Mouse (Mus musculus): ENCODE measurements around the gene Abcd1. TPM values are rescaled to one million over a fixed set of nuclear protein-coding genes. Genes with fewer than 3 reads are reported as not detected.

Abcd1 gene
- 12.2 and 12.6 TPM in 2 replicates for polyA plus RNA-seq (2016; fragmentation: Nextera tagmentation; extraction: Ambion mirVana)

GRCm38 (mm10) chrX:73716109-73716661 is at the start of gene Abcd1, which contains the start of gene Bcap31:
Gene Abcd1, plus strand, starts transcription at chrX:73716597.
Gene Bcap31, minus strand, starts transcription at chrX:73716175.
- WGBS, result 23% methylated on average over 45 of the region's 45 CpGs
- peak within 1 kb of the TSS; percentile 81 for H3K4me2 ChIP-seq
- H3K9ac ChIP-seq, result peak within 1 kb of the TSS; percentile 84
- no peaks in the 10 kb centered on the region for H3K27me3 ChIP-seq (replicated peaks)
- 0 out of 2 replicates have a peak, but pooled peaks cover 2% of the 10 kb centered on the region for H3K9me3 ChIP-seq (replicated peaks)
- ATAC-seq (ENCODE audit: insufficient number of reproducible peaks, low FRiP score), result peak; percentile 94
- peaks cover 34% of the 10 kb centered on the region for H3K4me1 ChIP-seq (replicated peaks)
- H3K36me3 ChIP-seq, result peaks cover 12% of the 10 kb centered on the region; the same call in 1 of the 2 replicates
- H3K27ac ChIP-seq (ENCODE audit: poor library complexity, severe bottlenecking), result peak within 1 kb of the TSS; percentile 85
- peak within 1 kb of the TSS; percentile 67 for H3K4me3 ChIP-seq

- WGBS, result 39% methylated on average over 4 of the region's 4 CpGs
- H3K36me3 ChIP-seq, result peaks cover 12% of the 10 kb centered on the region
- no peak overlapping the region for H3K27ac ChIP-seq (ENCODE audit: poor library complexity, severe bottlenecking)
- H3K9ac ChIP-seq, result no peak overlapping the region
- no peak overlapping the region for H3K4me3 ChIP-seq
- H3K4me2 ChIP-seq, result no peak overlapping the region
- peaks cover 20% of the 10 kb centered on the region for H3K27me3 ChIP-seq (replicated peaks)
- H3K4me1 ChIP-seq (replicated peaks), result peaks cover 14% of the 10 kb centered on the region
- no peaks in the 10 kb centered on the region for H3K9me3 ChIP-seq (replicated peaks)
- 0 out of 2 replicates have a peak, but pooled peaks have one; percentile 52 for ATAC-seq (ENCODE audit: insufficient number of reproducible peaks, low FRiP score)
Measured at GRCm38 (mm10) chrX:73672031-73672431, 44.4 kb upstream of the Abcd1 start.

DNA sequence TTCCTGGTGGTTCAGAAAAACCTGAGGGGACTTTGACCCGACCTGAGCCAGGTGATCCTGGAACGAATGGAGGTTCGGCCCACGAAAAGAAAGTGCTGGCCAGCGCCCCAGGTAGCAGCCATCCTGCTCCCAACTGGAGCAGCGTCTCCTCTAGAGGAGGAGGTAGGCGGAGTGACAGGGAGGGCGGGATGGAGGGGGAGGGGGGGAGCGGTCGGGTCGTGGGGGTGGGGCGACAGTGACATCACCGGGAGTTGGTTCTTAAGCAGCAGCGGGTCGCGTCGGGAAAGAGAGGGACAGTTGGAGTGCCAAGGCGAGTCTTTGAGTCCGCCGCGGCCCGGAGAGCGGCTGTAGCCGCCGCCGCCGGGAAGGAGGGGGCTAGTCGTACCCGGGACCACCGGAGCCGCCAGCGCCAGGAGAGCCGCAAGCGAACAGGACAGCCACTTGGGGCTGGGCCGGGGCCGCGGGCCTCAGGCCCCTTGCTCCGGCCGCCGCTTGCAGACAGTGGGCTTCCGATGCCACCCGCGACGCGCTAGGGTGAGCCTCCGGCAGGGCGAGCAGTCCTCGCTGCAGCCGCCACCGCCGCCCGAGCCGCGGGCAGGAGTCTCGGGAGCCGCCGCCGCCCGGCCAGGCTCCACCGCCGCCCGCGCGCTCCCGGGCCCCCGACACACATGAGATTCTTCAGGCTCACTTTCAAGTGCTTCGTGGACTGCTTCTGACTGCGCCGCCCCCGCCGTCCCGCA is 43.3 kb upstream of the Abcd1 start, which contains the start of gene Slc6a8:
Gene Slc6a8 (plus strand): TSS at position 272 of the 740 bp plus-strand sequence.
- Histone ChIP-seq H3K9ac (peak within 1 kb of the TSS; percentile 92), H3K27me3 (replicated peaks) (peaks cover 22% of the 10 kb centered on the region), H3K36me3 (peaks cover 23% of the 10 kb centered on the region), H3K4me3 (peak within 1 kb of the TSS; percentile 80), H3K4me2 (peak within 1 kb of the TSS; percentile 77), H3K4me1 (replicated peaks) (peaks cover 14% of the 10 kb centered on the region), H3K27ac (ENCODE audit: poor library complexity, severe bottlenecking) (peak within 1 kb of the TSS; percentile 85), H3K9me3 (replicated peaks) (no peaks in the 10 kb centered on the region)
- ATAC-seq (ENCODE audit: insufficient number of reproducible peaks, low FRiP score), result peak; percentile 78
- 21% methylated on average over 45 of the region's 72 CpGs for WGBS

DNA sequence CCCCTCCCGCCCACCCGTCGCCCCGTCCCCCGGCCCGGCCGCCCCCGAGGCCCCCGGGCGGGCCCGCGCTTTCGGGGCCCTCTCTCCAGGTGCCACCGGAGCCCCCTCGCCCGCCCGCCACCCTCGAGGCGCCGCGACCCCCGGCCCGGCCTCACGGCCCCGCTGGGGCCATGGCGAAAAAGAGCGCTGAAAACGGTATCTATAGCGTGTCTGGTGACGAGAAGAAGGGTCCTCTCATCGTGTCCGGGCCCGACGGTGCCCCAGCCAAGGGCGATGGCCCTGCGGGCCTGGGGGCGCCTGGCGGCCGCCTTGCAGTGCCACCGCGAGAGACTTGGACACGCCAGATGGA is 42.8 kb upstream of the Abcd1 start:
- Histone ChIP-seq H3K9me3 (replicated peaks) (no peaks in the 10 kb centered on the region), H3K4me2 (peak overlapping the region; percentile 77), H3K9ac (peak overlapping the region; percentile 92), H3K27ac (ENCODE audit: poor library complexity, severe bottlenecking) (peak overlapping the region; percentile 85), H3K4me3 (peak overlapping the region; percentile 80), H3K27me3 (replicated peaks) (peaks cover 22% of the 10 kb centered on the region), H3K4me1 (replicated peaks) (peaks cover 14% of the 10 kb centered on the region), H3K36me3 (peaks cover 28% of the 10 kb centered on the region)
- no peak for ATAC-seq (ENCODE audit: insufficient number of reproducible peaks, low FRiP score)
- WGBS, result 11% methylated on average over 40 of the region's 42 CpGs

DNA sequence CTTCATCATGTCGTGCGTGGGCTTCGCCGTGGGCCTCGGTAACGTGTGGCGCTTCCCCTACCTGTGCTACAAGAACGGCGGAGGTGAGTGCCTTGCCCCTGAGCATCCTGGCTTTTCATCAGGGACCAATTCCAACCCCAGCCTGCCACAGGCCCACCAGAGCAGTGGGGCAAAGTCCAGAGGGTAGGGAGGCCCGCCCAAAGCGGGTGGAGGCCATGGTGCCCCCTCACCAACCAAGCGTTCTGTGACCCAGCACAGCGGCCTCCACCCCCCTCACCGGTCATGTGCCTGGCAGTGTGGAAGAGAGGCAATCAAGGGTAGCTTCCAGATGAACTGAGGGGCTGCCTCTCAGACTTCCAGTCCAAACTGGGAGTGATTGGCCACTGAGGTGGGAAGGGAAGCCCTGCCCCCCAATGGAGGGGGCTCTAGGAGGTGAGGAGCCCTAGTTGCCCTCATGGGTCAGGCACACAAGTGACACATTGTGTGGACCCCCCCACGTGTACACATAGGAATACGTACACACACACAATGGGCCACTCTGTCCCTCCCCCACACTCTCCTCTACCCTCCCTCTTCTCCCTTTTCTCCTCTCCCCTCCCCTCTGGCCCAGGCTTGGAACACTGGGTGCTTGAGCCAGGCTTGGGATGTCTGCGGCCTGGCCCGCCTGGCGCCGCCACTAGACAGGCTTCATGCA is 42.3 kb upstream of the Abcd1 start:
- H3K4me1 ChIP-seq (replicated peaks), result peaks cover 14% of the 10 kb centered on the region
- 28% methylated on average over 20 of the region's 20 CpGs for WGBS
- H3K4me2 ChIP-seq, result peak overlapping the region; percentile 77
- H3K9me3 ChIP-seq (replicated peaks), result no peaks in the 10 kb centered on the region
- H3K9ac ChIP-seq, result peak overlapping the region; percentile 92
- H3K36me3 ChIP-seq, result peaks cover 33% of the 10 kb centered on the region
- peak overlapping the region; percentile 80 for H3K4me3 ChIP-seq
- peaks cover 22% of the 10 kb centered on the region for H3K27me3 ChIP-seq (replicated peaks)
- ATAC-seq (ENCODE audit: insufficient number of reproducible peaks, low FRiP score), result peak; percentile 20
- H3K27ac ChIP-seq (ENCODE audit: poor library complexity, severe bottlenecking), result peak overlapping the region; percentile 85

DNA sequence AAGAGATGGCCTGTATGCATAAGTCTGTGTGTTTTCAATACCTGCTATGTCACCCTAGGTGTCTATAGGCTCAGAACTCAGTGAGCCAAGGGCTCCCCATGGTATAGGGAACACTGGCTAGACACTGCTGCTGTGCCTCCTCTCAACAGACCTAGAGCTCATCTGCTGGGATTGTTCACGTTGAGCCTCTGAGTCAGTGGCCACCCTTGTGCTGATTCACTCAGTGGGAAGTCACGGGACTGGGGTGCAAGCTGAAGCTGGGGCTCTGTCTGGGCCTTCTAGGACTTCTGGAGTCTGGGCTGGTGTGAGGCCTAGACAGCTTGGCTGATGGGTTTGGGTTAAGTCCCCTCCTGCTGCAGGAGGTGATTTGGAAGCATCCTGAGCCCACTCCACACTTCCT is 41.2 kb upstream of the Abcd1 start:
- H3K27ac ChIP-seq (ENCODE audit: poor library complexity, severe bottlenecking), result no peak overlapping the region
- H3K4me2 ChIP-seq, result peak overlapping the region; percentile 77
- no peak for ATAC-seq (ENCODE audit: insufficient number of reproducible peaks, low FRiP score)
- H3K4me1 ChIP-seq (replicated peaks), result peaks cover 14% of the 10 kb centered on the region
- WGBS, result 84% methylated on average over 2 of the region's 2 CpGs
- peak overlapping the region; percentile 92; the same call in 1 of the 2 replicates for H3K9ac ChIP-seq
- H3K4me3 ChIP-seq, result peak overlapping the region; percentile 80
- H3K9me3 ChIP-seq (replicated peaks), result no peaks in the 10 kb centered on the region
- peaks cover 44% of the 10 kb centered on the region for H3K36me3 ChIP-seq
- H3K27me3 ChIP-seq (replicated peaks), result peaks cover 16% of the 10 kb centered on the region; the same call in 1 of the 2 replicates

DNA sequence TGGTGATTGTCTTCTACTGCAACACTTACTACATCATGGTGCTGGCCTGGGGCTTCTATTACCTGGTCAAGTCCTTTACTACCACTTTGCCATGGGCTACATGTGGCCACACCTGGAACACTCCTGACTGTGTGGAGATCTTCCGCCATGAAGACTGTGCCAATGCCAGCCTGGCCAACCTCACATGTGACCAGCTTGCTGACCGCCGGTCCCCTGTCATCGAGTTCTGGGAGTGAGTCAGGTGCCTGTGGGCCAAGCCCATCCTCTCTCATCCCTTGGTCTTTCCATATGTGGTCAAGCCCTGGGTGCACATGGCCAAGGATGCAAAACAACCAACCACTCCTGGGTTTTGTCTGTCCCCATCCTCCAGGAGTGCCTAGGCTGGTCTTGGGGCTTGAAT is 39.7 kb upstream of the Abcd1 start:
- H3K4me1 ChIP-seq (replicated peaks), result peaks cover 14% of the 10 kb centered on the region
- H3K27me3 ChIP-seq (replicated peaks), result peaks cover 16% of the 10 kb centered on the region; the same call in 1 of the 2 replicates
- peaks cover 55% of the 10 kb centered on the region for H3K36me3 ChIP-seq
- H3K9ac ChIP-seq, result no peak overlapping the region
- H3K27ac ChIP-seq (ENCODE audit: poor library complexity, severe bottlenecking), result no peak overlapping the region
- no peaks in the 10 kb centered on the region for H3K9me3 ChIP-seq (replicated peaks)
- H3K4me2 ChIP-seq, result no peak overlapping the region
- 89% methylated on average over 4 of the region's 4 CpGs for WGBS
- no peak for ATAC-seq (ENCODE audit: insufficient number of reproducible peaks, low FRiP score)
- H3K4me3 ChIP-seq, result no peak overlapping the region

DNA sequence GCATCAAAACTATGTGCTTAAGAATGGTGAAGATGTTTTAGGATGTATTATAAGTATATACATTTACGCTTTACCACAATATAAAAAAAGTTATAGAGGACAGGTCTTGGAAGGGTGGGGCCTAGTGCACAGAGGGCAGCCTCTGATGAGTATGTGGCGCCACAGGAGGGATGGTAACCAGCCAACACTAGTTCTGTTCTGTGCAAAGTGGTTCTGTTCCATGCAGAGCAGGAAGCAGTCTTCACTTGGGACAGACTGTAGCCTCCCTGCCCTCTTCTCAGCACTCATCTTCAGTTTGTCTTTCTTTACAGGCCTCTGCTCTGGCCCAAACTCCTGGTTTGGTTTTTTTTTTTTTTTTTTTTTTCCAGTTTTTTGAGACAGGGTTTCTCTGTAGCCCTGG is 32.2 kb upstream of the Abcd1 start:
- peaks cover 46% of the 10 kb centered on the region for H3K36me3 ChIP-seq
- H3K27ac ChIP-seq (ENCODE audit: poor library complexity, severe bottlenecking), result no peak overlapping the region
- H3K9ac ChIP-seq, result no peak overlapping the region
- H3K9me3 ChIP-seq (replicated peaks), result no peaks in the 10 kb centered on the region
- H3K4me2 ChIP-seq, result no peak overlapping the region
- ATAC-seq (ENCODE audit: insufficient number of reproducible peaks, low FRiP score), result no peak
- H3K4me3 ChIP-seq, result no peak overlapping the region
- no peaks in the 10 kb centered on the region for H3K27me3 ChIP-seq (replicated peaks)
- WGBS, result 85% methylated on average over 2 of the region's 2 CpGs
- peaks cover 13% of the 10 kb centered on the region for H3K4me1 ChIP-seq (replicated peaks)

- peaks cover 44% of the 10 kb centered on the region for H3K36me3 ChIP-seq
- peak overlapping the region; percentile 82 for H3K27ac ChIP-seq (ENCODE audit: poor library complexity, severe bottlenecking)
- H3K9ac ChIP-seq, result no peak overlapping the region
- peaks cover 13% of the 10 kb centered on the region for H3K4me1 ChIP-seq (replicated peaks)
- H3K4me2 ChIP-seq, result no peak overlapping the region
- no peaks in the 10 kb centered on the region for H3K9me3 ChIP-seq (replicated peaks)
- ATAC-seq (ENCODE audit: insufficient number of reproducible peaks, low FRiP score), result no peak
- H3K27me3 ChIP-seq (replicated peaks), result no peaks in the 10 kb centered on the region
- H3K4me3 ChIP-seq, result no peak overlapping the region
Measured at GRCm38 (mm10) chrX:73684978-73685377, 31.4 kb upstream of the Abcd1 start.

GRCm38 (mm10) chrX:73685629-73686028 is 30.8 kb upstream of the Abcd1 start:
- H3K4me1 ChIP-seq (replicated peaks), result peaks cover 13% of the 10 kb centered on the region
- H3K9ac ChIP-seq, result no peak overlapping the region
- no peaks in the 10 kb centered on the region for H3K9me3 ChIP-seq (replicated peaks)
- H3K4me3 ChIP-seq, result no peak overlapping the region
- 0 out of 2 replicates have a peak, but pooled peaks cover 1% of the 10 kb centered on the region for H3K27me3 ChIP-seq (replicated peaks)
- ATAC-seq (ENCODE audit: insufficient number of reproducible peaks, low FRiP score), result peak; percentile 63
- H3K36me3 ChIP-seq, result peaks cover 40% of the 10 kb centered on the region
- peak overlapping the region; percentile 82 for H3K27ac ChIP-seq (ENCODE audit: poor library complexity, severe bottlenecking)
- no peak overlapping the region for H3K4me2 ChIP-seq
- WGBS, result 52% methylated on average over 3 of the region's 3 CpGs
